ENCODE assay signal across 35 mouse cellular contexts in the genomic region with DNA sequence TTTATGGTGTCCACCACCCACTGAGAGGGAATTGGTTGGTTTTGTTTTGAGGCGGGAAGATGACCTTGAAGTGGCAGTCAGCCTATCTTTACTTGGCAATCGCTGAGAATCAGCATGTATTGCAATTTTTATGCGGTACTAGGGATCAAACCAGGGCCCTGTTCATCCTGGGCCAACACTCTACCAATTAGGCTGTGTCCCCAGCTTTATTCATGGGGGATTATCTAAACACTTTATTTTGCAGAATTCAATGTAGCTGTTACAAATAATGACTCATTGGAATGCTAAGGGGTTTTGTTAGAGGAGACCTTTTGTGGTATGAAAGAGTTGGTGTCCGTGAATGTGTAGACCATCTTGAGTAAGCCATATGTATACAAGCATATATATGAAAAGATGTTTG. TPM values are rescaled to one million over a fixed set of nuclear protein-coding genes. Genes with fewer than 3 reads are reported as not detected.
DNase-seq lines count a peak whose midpoint lies in the region; ATAC-seq and TF ChIP-seq lines count a peak whose summit lies in the region.
"Had no signal": no experiment of that assay in that cellular context is flagged by ENCODE, and none has a peak within 500 bp of the region (broad histone marks: within the 10 kb centered on the region; RNA-seq: fewer than 3 reads in every experiment).

No protein-coding gene starts in this region.

- TF ChIP-seq CTCF in kidney, postnatal 0 days (IDR thresholded peaks at IDR 0.05; ENCODE audit: low read depth) = no peak
- TF ChIP-seq CTCF in small intestine, adult 2 months (IDR thresholded peaks at IDR 0.05; ENCODE audit: extremely low read depth, insufficient read length, insufficient replicate concordance, low read depth, low read length) = no peak

- no peaks in the 10 kb centered on the region for H3K27me3 ChIP-seq in forebrain, embryonic 15.5 days
- no peaks in the 10 kb centered on the region for H3K27me3 ChIP-seq in forebrain, embryonic 12.5 days
- no peaks in the 10 kb centered on the region for H3K27me3 ChIP-seq in kidney, postnatal 0 days (ENCODE audit: insufficient read depth, low read length)
- no peaks in the 10 kb centered on the region for H3K27me3 ChIP-seq in small intestine, adult 2 months (ENCODE audit: control insufficient read depth, insufficient read depth, low read length)
- H3K27me3 ChIP-seq: hindbrain, embryonic 12.5 days; intestine, embryonic 15.5 days; limb, embryonic 12.5 days; liver, embryonic 13.5 days; neural tube, embryonic 12.5 days had no signal

- no peak overlapping the region for H3K4me3 ChIP-seq in forebrain, embryonic 15.5 days
- no peak overlapping the region for H3K4me3 ChIP-seq in forebrain, embryonic 12.5 days (replicated peaks)
- H3K4me3 ChIP-seq in kidney, postnatal 0 days (replicated peaks; ENCODE audit: low read depth, low read length) = no peak overlapping the region
- H3K4me3 ChIP-seq in small intestine, adult 2 months (ENCODE audit: low read depth, low read length) = no peak overlapping the region
- H3K4me3 ChIP-seq: gastrocnemius, adult 2 months; hindbrain, embryonic 12.5 days; intestine, embryonic 15.5 days; limb, embryonic 12.5 days; liver, embryonic 13.5 days; neural tube, embryonic 12.5 days had no signal

- H3K36me3 ChIP-seq in forebrain, embryonic 15.5 days = no peaks in the 10 kb centered on the region
- H3K36me3 ChIP-seq in forebrain, embryonic 12.5 days (replicated peaks) = no peaks in the 10 kb centered on the region
- H3K36me3 ChIP-seq in kidney, postnatal 0 days (ENCODE audit: insufficient read depth, low read length) = no peaks in the 10 kb centered on the region
- H3K36me3 ChIP-seq in small intestine, adult 2 months (ENCODE audit: control insufficient read depth, insufficient read depth, low read length) = no peaks in the 10 kb centered on the region
- H3K36me3 ChIP-seq: hindbrain, embryonic 12.5 days; intestine, embryonic 15.5 days; limb, embryonic 12.5 days; liver, embryonic 13.5 days; neural tube, embryonic 12.5 days had no signal

- H3K27ac ChIP-seq in forebrain, embryonic 15.5 days (replicated peaks) = no peak overlapping the region
- no peak overlapping the region for H3K27ac ChIP-seq in forebrain, embryonic 12.5 days
- H3K27ac ChIP-seq in kidney, postnatal 0 days = peak overlapping the region; percentile 66; the same call in 1 of the 2 replicates
- peak overlapping the region; percentile 99; the same call in 1 of the 2 replicates for H3K27ac ChIP-seq in small intestine, adult 2 months (ENCODE audit: insufficient read depth, low read depth, low read length)
- H3K27ac ChIP-seq: gastrocnemius, adult 2 months; liver, embryonic 13.5 days; neural tube, embryonic 12.5 days; stomach, postnatal 0 days had no signal

- 14% methylated on average over 4 of the region's 4 CpGs for WGBS in forebrain, embryonic 15.5 days
- WGBS in forebrain, embryonic 12.5 days = 20% methylated on average over 4 of the region's 4 CpGs
- 84% methylated on average over 4 of the region's 4 CpGs for WGBS in kidney, postnatal 0 days
- 45% methylated on average over 4 of the region's 4 CpGs for WGBS in small intestine, adult 2 months

- H3K9me3 ChIP-seq in forebrain, embryonic 15.5 days = no peaks in the 10 kb centered on the region
- no peaks in the 10 kb centered on the region for H3K9me3 ChIP-seq in forebrain, embryonic 12.5 days
- no peaks in the 10 kb centered on the region for H3K9me3 ChIP-seq in kidney, postnatal 0 days (replicated peaks; ENCODE audit: low read length)
- H3K9me3 ChIP-seq: hindbrain, embryonic 12.5 days; intestine, embryonic 15.5 days; limb, embryonic 12.5 days; liver, embryonic 13.5 days; neural tube, embryonic 12.5 days had no signal

- H3K4me2 ChIP-seq in forebrain, embryonic 15.5 days (replicated peaks) = no peak overlapping the region
- H3K4me2 ChIP-seq in forebrain, embryonic 12.5 days = no peak overlapping the region
- H3K4me2 ChIP-seq in kidney, postnatal 0 days (ENCODE audit: low read length) = no peak overlapping the region
- H3K4me2 ChIP-seq: heart, embryonic 11.5 days; hindbrain, embryonic 12.5 days; intestine, embryonic 15.5 days; limb, embryonic 12.5 days; liver, embryonic 13.5 days; midbrain, embryonic 11.5 days; neural tube, embryonic 12.5 days had no signal

- H3K9ac ChIP-seq in forebrain, embryonic 15.5 days (replicated peaks) = no peak overlapping the region
- H3K9ac ChIP-seq in forebrain, embryonic 12.5 days = no peak overlapping the region
- H3K9ac ChIP-seq in kidney, postnatal 0 days (ENCODE audit: low read depth, low read length) = no peak overlapping the region
- H3K9ac ChIP-seq: hindbrain, embryonic 12.5 days; intestine, embryonic 15.5 days; limb, embryonic 12.5 days; liver, embryonic 13.5 days; neural tube, embryonic 12.5 days had no signal

- peaks cover 17% of the 10 kb centered on the region for H3K4me1 ChIP-seq in forebrain, embryonic 15.5 days
- peaks cover 12% of the 10 kb centered on the region for H3K4me1 ChIP-seq in forebrain, embryonic 12.5 days
- H3K4me1 ChIP-seq in kidney, postnatal 0 days (replicated peaks; ENCODE audit: insufficient read depth, low read length) = peaks cover 7% of the 10 kb centered on the region
- H3K4me1 ChIP-seq in small intestine, adult 2 months (ENCODE audit: control insufficient read depth, insufficient read depth, insufficient read length, low read length) = peaks cover 11% of the 10 kb centered on the region; the same call in 1 of the 2 replicates
- H3K4me1 ChIP-seq: liver, embryonic 13.5 days; neural tube, embryonic 12.5 days had no signal

- no peak for DNase-seq in kidney, postnatal 0 days (ENCODE audit: low spot score)
- no peak for DNase-seq in kidney, postnatal 25 days
- peak; percentile 49 for DNase-seq in ZHBTc4 (ENCODE audit: low read depth, low spot score)
- no peak for DNase-seq in frontal cortex, postnatal 25 days (ENCODE audit: low spot score in 2 of 2)
- DNase-seq: adrenal gland, adult 2 months; adrenal gland, postnatal 36 days; cerebellum, adult 2 months; cerebellum, postnatal 14 days; gastrocnemius, adult 2 months; gastrocnemius, postnatal 36 days; heart, adult 18-20 months; heart, postnatal 36 days; kidney, adult 8-10 months; layer of hippocampus, adult 9-11 months; liver, embryonic 13.5 days; lung, adult 18-20 months; lung, postnatal 14 days; right cerebral cortex, adult 18-20 months; thymus, adult 2 months; thymus, postnatal 36 days had no signal

- ATAC-seq in forebrain, embryonic 15.5 days (replicated peaks) = 0 out of 2 replicates have a peak, but pooled peaks have one; percentile 37
- no peak for ATAC-seq in forebrain, embryonic 12.5 days (ENCODE audit: low FRiP score)
- ATAC-seq in kidney, postnatal 0 days (replicated peaks; ENCODE audit: low FRiP score, low read depth) = no peak
- ATAC-seq: activated CD4-positive, CD25-positive, alpha-beta regulatory T cell, adult 4 months; midbrain, embryonic 16.5 days had no signal

- TF ChIP-seq POLR2A in small intestine, adult 2 months (IDR thresholded peaks at IDR 0.05; ENCODE audit: low read depth, low read length) = no peak

RNA-seq across cellular contexts. Expression of gene Emp1, which starts 9.8 kb away (rescaled TPM):
- polyA plus RNA-seq in forebrain, embryonic 15.5 days (2015; fragmentation: Nextera tagmentation; extraction: Ambion mirVana) = 4.9 and 5.6 TPM in 2 replicates
- 6.7 and 7.9 TPM in 2 replicates for polyA plus RNA-seq in forebrain, embryonic 12.5 days (2016; fragmentation: Nextera tagmentation; extraction: Ambion mirVana)
- 54.7 and 55.7 TPM in 2 replicates for polyA plus RNA-seq in kidney, postnatal 0 days (2015; fragmentation: Nextera tagmentation; extraction: Ambion mirVana)
- polyA plus RNA-seq in small intestine, adult 2 months (2012; rRNA removed) = 131 and 234 TPM in 2 replicates

RNA-seq across cellular contexts. Expression of gene Pbp2, which starts 42.3 kb away (rescaled TPM):
- polyA plus RNA-seq in forebrain, embryonic 15.5 days (2015; fragmentation: Nextera tagmentation; extraction: Ambion mirVana) = not detected in 2 replicates
- not detected in 2 replicates for polyA plus RNA-seq in forebrain, embryonic 12.5 days (2016; fragmentation: Nextera tagmentation; extraction: Ambion mirVana)
- 0.20 and 0.42 TPM in 2 replicates for polyA plus RNA-seq in kidney, postnatal 0 days (2015; fragmentation: Nextera tagmentation; extraction: Ambion mirVana)
- polyA plus RNA-seq in small intestine, adult 2 months (2012; rRNA removed) = not detected in 2 replicates
- polyA plus RNA-seq: activated CD4-positive, CD25-positive, alpha-beta regulatory T cell, adult 4 months; adrenal gland, adult 2 months; cerebellum, adult 2 months; heart, embryonic 11.5 days; heart, embryonic 16.5 days; hindbrain, postnatal 0 days; limb, embryonic 12.5 days; liver, embryonic 13.5 days; midbrain, embryonic 11.5 days; midbrain, embryonic 16.5 days; spleen, adult 2 months; thymus, adult 2 months had no signal

Comparison
In these comparisons a context has a peak if more than half of its experiments do, and no peak if none do; other contexts are left out.
1. H3K27ac ChIP-seq: peak in kidney, postnatal 0 days (single experiment) and small intestine, adult 2 months (single experiment); none in forebrain, embryonic 15.5 days (single experiment) and forebrain, embryonic 12.5 days (single experiment).